Comparison of ENCODE assay signal across 8 mouse cellular contexts in the genomic region with DNA sequence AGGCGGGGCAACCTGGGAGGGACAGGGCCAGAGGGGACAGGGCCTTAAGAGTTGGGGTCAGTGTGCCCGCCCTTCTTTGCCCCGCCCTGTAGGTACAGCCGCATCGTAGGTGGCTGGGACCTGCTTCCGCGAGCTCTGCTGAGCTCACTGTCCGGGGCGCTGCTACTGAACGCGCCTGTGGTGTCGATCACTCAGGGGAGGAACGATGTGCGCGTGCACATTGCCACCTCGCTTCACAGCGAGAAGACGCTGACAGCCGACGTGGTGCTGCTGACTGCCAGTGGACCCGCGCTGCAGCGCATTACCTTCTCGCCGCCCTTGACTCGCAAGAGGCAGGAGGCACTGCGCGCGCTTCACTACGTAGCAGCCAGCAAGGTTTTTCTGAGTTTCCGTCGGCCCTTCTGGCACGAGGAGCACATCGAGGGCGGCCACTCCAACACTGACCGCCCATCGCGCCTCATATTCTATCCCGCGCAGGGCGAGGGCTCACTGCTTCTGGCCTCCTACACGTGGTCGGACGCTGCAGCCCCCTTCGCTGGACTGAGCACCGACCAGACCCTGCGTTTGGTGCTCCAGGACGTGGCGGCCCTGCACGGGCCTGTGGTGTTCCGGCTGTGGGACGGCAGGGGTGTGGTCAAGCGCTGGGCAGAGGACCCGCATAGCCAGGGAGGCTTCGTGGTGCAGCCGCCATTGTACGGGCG. TPM values are rescaled to one million over a fixed set of nuclear protein-coding genes. Genes with fewer than 3 reads are reported as not detected.
A peak's percentile ranks its signal among the peaks of the same experiment; 100 is the strongest.
DNase-seq lines count a peak whose midpoint lies in the region; ATAC-seq lines count a peak whose summit lies in the region.

No protein-coding gene starts in this region.

- peak overlapping the region; percentile 75 for H3K4me2 ChIP-seq in heart, embryonic 16.5 days (ENCODE audit: low read depth, low read length)

- peak; percentile 46 for ATAC-seq in heart, embryonic 16.5 days (replicated peaks; ENCODE audit: extremely low read depth, insufficient read depth, low FRiP score)

- no peak overlapping the region for H3K27ac ChIP-seq in brown adipose tissue, adult 24 weeks (replicated peaks; ENCODE audit: low read depth, low read length)
- no peak overlapping the region for H3K27ac ChIP-seq in heart, embryonic 16.5 days (ENCODE audit: low read length)

- intact Hi-C loops in left cerebral cortex, postnatal 14 days (cut with DNase I): no loop called here
- intact Hi-C loops in left cerebral cortex, postnatal 4 days (cut with DNase I): no loop called here

- H3K9ac ChIP-seq in heart, embryonic 16.5 days (ENCODE audit: low read length): peak overlapping the region; percentile 69

- peak; percentile 66 to 75 for DNase-seq in left cerebral cortex, postnatal 14 days (ENCODE audit: low spot score in 2 of 2)
- no peak for DNase-seq in left cerebral cortex, adult 9 months (ENCODE audit: low spot score in 2 of 2)
- DNase-seq in left cerebral cortex, postnatal 4 days: peak; percentile 35
- peak; percentile 41 for DNase-seq in mesoderm, embryonic 11.5 days (ENCODE audit: low read depth, low spot score)
- DNase-seq in spleen, postnatal 14 days (ENCODE audit: low spot score in 2 of 2): peak; percentile 46 to 63
- DNase-seq in cerebellum, adult 9-10 months: no peak

- H3K27me3 ChIP-seq in heart, embryonic 16.5 days (ENCODE audit: control insufficient read depth, insufficient read depth, low read length): peaks cover 10% of the 10 kb centered on the region; the same call in 1 of the 2 replicates

- H3K4me1 ChIP-seq in brown adipose tissue, adult 24 weeks (ENCODE audit: control insufficient read depth, insufficient read depth, insufficient read length, low read length): peaks cover 14% of the 10 kb centered on the region
- H3K4me1 ChIP-seq in heart, embryonic 16.5 days (ENCODE audit: control insufficient read depth, insufficient read depth, low read length): peaks cover 13% of the 10 kb centered on the region

- peak overlapping the region; percentile 37 for H3K4me3 ChIP-seq in brown adipose tissue, adult 24 weeks (ENCODE audit: insufficient read depth, low read depth, low read length)
- peak overlapping the region; percentile 44 for H3K4me3 ChIP-seq in heart, embryonic 16.5 days (ENCODE audit: low read length)

- peaks cover 30% of the 10 kb centered on the region for H3K36me3 ChIP-seq in heart, embryonic 16.5 days (ENCODE audit: control insufficient read depth, insufficient read depth)

- 1% methylated on average over 58 of the region's 58 CpGs for WGBS in heart, embryonic 16.5 days

- no peaks in the 10 kb centered on the region for H3K9me3 ChIP-seq in heart, embryonic 16.5 days (replicated peaks; ENCODE audit: control insufficient read depth, low read length)

RNA-seq across cellular contexts. Expression of a gene that starts 9.2 kb away (rescaled TPM):
- 10 to 100 TPM; 80.8 to 81.1 TPM for total RNA-seq in left cerebral cortex, postnatal 14 days (2021)
- 42.8 and 49.8 TPM in 2 replicates for polyA plus RNA-seq in brown adipose tissue, adult 24 weeks (2012; ENCODE audit: insufficient read depth, insufficient read length, missing spikeins)
- polyA plus RNA-seq in heart, embryonic 16.5 days (2015; fragmentation: Nextera tagmentation; extraction: Ambion mirVana): 103 and 104 TPM in 2 replicates
- total RNA-seq in left cerebral cortex, postnatal 4 days (2021): 10 to 100 TPM; 74.1 to 85.4 TPM

RNA-seq across cellular contexts. Expression of a gene that starts 9.2 kb away (rescaled TPM):
- total RNA-seq in left cerebral cortex, postnatal 14 days (2021): 10 to 100 TPM; 48.3 to 58.7 TPM
- polyA plus RNA-seq in brown adipose tissue, adult 24 weeks (2012; ENCODE audit: insufficient read depth, insufficient read length, missing spikeins): 24.5 and 28.2 TPM in 2 replicates
- polyA plus RNA-seq in heart, embryonic 16.5 days (2015; fragmentation: Nextera tagmentation; extraction: Ambion mirVana): 60.5 and 62.3 TPM in 2 replicates
- total RNA-seq in left cerebral cortex, postnatal 4 days (2021): 10 to 100 TPM; 57.1 to 68.3 TPM

RNA-seq across cellular contexts. Expression of a gene that starts 17.3 kb away (rescaled TPM):
- total RNA-seq in left cerebral cortex, postnatal 14 days (2021): 10 to 100 TPM; 26.1 to 28.7 TPM
- polyA plus RNA-seq in brown adipose tissue, adult 24 weeks (2012; ENCODE audit: insufficient read depth, insufficient read length, missing spikeins): 15.7 and 20.2 TPM in 2 replicates
- polyA plus RNA-seq in heart, embryonic 16.5 days (2015; fragmentation: Nextera tagmentation; extraction: Ambion mirVana): 27.7 and 28.0 TPM in 2 replicates
- 10 to 100 TPM; 27.5 to 29.3 TPM for total RNA-seq in left cerebral cortex, postnatal 4 days (2021)

RNA-seq across cellular contexts. Expression of a gene that starts 23.2 kb away (rescaled TPM):
- 10 to 100 TPM; 24.4 to 25.1 TPM for total RNA-seq in left cerebral cortex, postnatal 14 days (2021)
- 252 and 500 TPM in 2 replicates for polyA plus RNA-seq in brown adipose tissue, adult 24 weeks (2012; ENCODE audit: insufficient read depth, insufficient read length, missing spikeins)
- 2.3 and 2.4 TPM in 2 replicates for polyA plus RNA-seq in heart, embryonic 16.5 days (2015; fragmentation: Nextera tagmentation; extraction: Ambion mirVana)
- 10 to 100 TPM; 22.6 to 23.5 TPM for total RNA-seq in left cerebral cortex, postnatal 4 days (2021)

RNA-seq across cellular contexts. Expression of a gene that starts 23.5 kb away (rescaled TPM):
- total RNA-seq in left cerebral cortex, postnatal 14 days (2021): 1 to 10 TPM; 2.3 to 3.1 TPM
- 0.54 and 1.2 TPM in 2 replicates for polyA plus RNA-seq in brown adipose tissue, adult 24 weeks (2012; ENCODE audit: insufficient read depth, insufficient read length, missing spikeins)
- polyA plus RNA-seq in heart, embryonic 16.5 days (2015; fragmentation: Nextera tagmentation; extraction: Ambion mirVana): 2.4 and 4.6 TPM in 2 replicates
- total RNA-seq in left cerebral cortex, postnatal 4 days (2021): 1 to 10 TPM; 1.0 TPM

Comparison
In these comparisons a context has a peak if more than half of its experiments do, and no peak if none do; other contexts are left out.
1. DNase-seq: peak in left cerebral cortex, postnatal 14 days (2 of 2), left cerebral cortex, postnatal 4 days (single experiment), mesoderm, embryonic 11.5 days (single experiment) and spleen, postnatal 14 days (2 of 2); none in left cerebral cortex, adult 9 months (0 of 2) and cerebellum, adult 9-10 months (single experiment).